Mouse (Mus musculus) liver, postnatal 0 days (tissue): ENCODE measurements around the gene Dnajc12. TPM values are rescaled to one million over a fixed set of nuclear protein-coding genes. Genes with fewer than 3 reads are reported as not detected.

Experiments
- ATAC-seq: fragments of 200-750 bp; cut with Nextera tagmentation; 2 replicates; pipeline ENCODE4 v1.8.0; 2017; ENCODE audit warnings: mild to moderate bottlenecking, moderate library complexity
- DNase-seq: peaks from one replicate; pipeline ENCODE4 v3.0.0-alpha.2; 2016
- H3K27ac ChIP-seq: fragments of 300-500 bp; sonication (generic); 2 replicates; pipeline ENCODE4 v1.5.1; 2014; ENCODE audit warnings: antibody characterized with exemption, moderate library complexity, mild to moderate bottlenecking, low read depth
- H3K27me3 ChIP-seq: fragments of 300-500 bp; sonication (generic); 2 replicates; pipeline ENCODE4 v1.6.1; 2014; ENCODE audit warnings: low read length, control low read depth, mixed read lengths; ENCODE audit not compliant: insufficient read depth
- H3K36me3 ChIP-seq: fragments of 300-500 bp; sonication (generic); replicated peaks from 2 replicates; pipeline ENCODE4 v1.6.1; 2014; ENCODE audit warnings: mild to moderate bottlenecking, control low read depth, low read length, moderate library complexity, mixed read lengths; ENCODE audit not compliant: insufficient read depth
- H3K4me1 ChIP-seq: fragments of 300-500 bp; sonication (generic); 2 replicates; pipeline ENCODE4 v1.6.1; 2014; ENCODE audit warnings: antibody characterized with exemption, mild to moderate bottlenecking, control low read depth; ENCODE audit not compliant: insufficient read depth
- H3K4me2 ChIP-seq: fragments of 300-500 bp; sonication (generic); 2 replicates; pipeline ENCODE4 v1.6.1; 2014; ENCODE audit warnings: low read depth, mild to moderate bottlenecking, low read length, moderate library complexity, mixed read lengths
- H3K4me3 ChIP-seq: fragments of 300-500 bp; sonication (generic); 2 replicates; pipeline ENCODE4 v1.5.1; 2014; ENCODE audit warnings: low read depth, low read length
- H3K9ac ChIP-seq: fragments of 300-500 bp; sonication (generic); replicated peaks from 2 replicates; pipeline ENCODE4 v1.6.1; 2014; ENCODE audit warnings: mild to moderate bottlenecking, moderate library complexity
- H3K9me3 ChIP-seq: fragments of 300-500 bp; sonication (generic); 2 replicates; pipeline ENCODE4 v1.6.1; 2016; ENCODE audit warnings: mild to moderate bottlenecking, control low read depth, low read length, mixed read lengths
- CTCF ChIP-seq: sonication (generic); IDR thresholded peaks from 2 replicates; pipeline ENCODE4 v1.5.1; 2016; ENCODE audit warnings: antibody characterized with exemption, low read depth
- EP300 ChIP-seq: IDR thresholded peaks from 2 replicates; pipeline ENCODE4 v1.6.1; 2016; ENCODE audit warnings: antibody characterized with exemption, low read depth, mild to moderate bottlenecking
- WGBS: fragments of 180-500 bp; shearing (Covaris S2); extraction: QIAGEN DNeasy Blood & Tissue Kit; methylation state at CpG from one replicate; pipeline ENCODE4 v1.1.7; 2014; ENCODE audit not compliant: insufficient replicate concordance; 5-methylcytosine and 5-hydroxymethylcytosine counted together
- polyA plus RNA-seq: library from polyadenylated mRNA; unstranded; fragments of >200 nt; fragmentation: Nextera tagmentation; extraction: Ambion mirVana; gene quantifications from 2 replicates; pipeline ENCODE4 v1.2.1, GENCODE M21; 2015

The Dnajc12 gene
- polyA plus RNA-seq, 1 experiment from 2014 or later, result 14.8 TPM

- H3K4me1 ChIP-seq, result no peaks in the 10 kb centered on the region
- TF ChIP-seq CTCF, result no peak
- no peak for TF ChIP-seq EP300
- no peak overlapping the region for H3K4me2 ChIP-seq
- ATAC-seq, result no peak
- no peak for DNase-seq
- WGBS, result 61% methylated on average over 7 of the region's 7 CpGs
- H3K4me3 ChIP-seq, result no peak overlapping the region
- no peak overlapping the region for H3K9ac ChIP-seq
- H3K36me3 ChIP-seq, result no peaks in the 10 kb centered on the region
- H3K27ac ChIP-seq, result no peak overlapping the region
- H3K9me3 ChIP-seq, result 0 out of 2 replicates have a peak, but pooled peaks cover 4% of the 10 kb centered on the region
- H3K27me3 ChIP-seq, result no peaks in the 10 kb centered on the region
These were observed 16.3 kb upstream of the Dnajc12 start for GRCm38 (mm10) chr10:63365918-63366455.

- no peak for ATAC-seq
These were observed 14.9 kb upstream of the Dnajc12 start for GRCm38 (mm10) chr10:63367386-63367785.

GRCm38 (mm10) chr10:63368041-63368440, 14.2 kb upstream of the Dnajc12 start:
- H3K4me3 ChIP-seq, result no peak overlapping the region
- no peak overlapping the region for H3K4me2 ChIP-seq
- H3K9me3 ChIP-seq, result 0 out of 2 replicates have a peak, but pooled peaks cover 4% of the 10 kb centered on the region
- no peak overlapping the region for H3K9ac ChIP-seq
- ATAC-seq (0 out of 2 replicates have a peak, but pooled peaks have one; percentile 38), DNase-seq (peak; percentile 36)
- WGBS, result 61% methylated on average over 3 of the region's 3 CpGs
- no peaks in the 10 kb centered on the region for H3K27me3 ChIP-seq
- TF ChIP-seq CTCF (no peak), EP300 (no peak)
- H3K4me1 ChIP-seq, result no peaks in the 10 kb centered on the region
- no peak overlapping the region for H3K27ac ChIP-seq
- H3K36me3 ChIP-seq, result no peaks in the 10 kb centered on the region

More at GRCm38 (mm10) chr10:63367386-63367785, 14.9 kb upstream of the Dnajc12 start:
- H3K9ac ChIP-seq, result no peak overlapping the region
- 0 out of 2 replicates have a peak, but pooled peaks cover 4% of the 10 kb centered on the region for H3K9me3 ChIP-seq
- DNase-seq, result no peak
- no peaks in the 10 kb centered on the region for H3K4me1 ChIP-seq
- H3K27me3 ChIP-seq, result no peaks in the 10 kb centered on the region
- TF ChIP-seq EP300 (no peak), CTCF (no peak)
- no peak overlapping the region for H3K4me2 ChIP-seq
- H3K4me3 ChIP-seq, result no peak overlapping the region
- 69% methylated on average over 6 of the region's 6 CpGs for WGBS
- no peaks in the 10 kb centered on the region for H3K36me3 ChIP-seq
- H3K27ac ChIP-seq, result no peak overlapping the region

- WGBS, result 87% methylated on average over 5 of the region's 5 CpGs
- DNase-seq (no peak), ATAC-seq (no peak)
- H3K4me3 ChIP-seq, result no peak overlapping the region
- no peak overlapping the region for H3K27ac ChIP-seq
- no peaks in the 10 kb centered on the region; the same call in 1 of the 2 replicates for H3K4me1 ChIP-seq
- no peaks in the 10 kb centered on the region for H3K9me3 ChIP-seq
- H3K36me3 ChIP-seq, result no peaks in the 10 kb centered on the region
- H3K27me3 ChIP-seq, result no peaks in the 10 kb centered on the region
- no peak overlapping the region for H3K4me2 ChIP-seq
- TF ChIP-seq EP300 (no peak), CTCF (no peak)
- H3K9ac ChIP-seq, result no peak overlapping the region
These were observed 5.9 kb upstream of the Dnajc12 start for GRCm38 (mm10) chr10:63376303-63376702.

GRCm38 (mm10) chr10:63377468-63377867, 4.8 kb upstream of the Dnajc12 start:
- 18% methylated on average over 9 of the region's 9 CpGs for WGBS
- peak; percentile 40 for ATAC-seq

DNA sequence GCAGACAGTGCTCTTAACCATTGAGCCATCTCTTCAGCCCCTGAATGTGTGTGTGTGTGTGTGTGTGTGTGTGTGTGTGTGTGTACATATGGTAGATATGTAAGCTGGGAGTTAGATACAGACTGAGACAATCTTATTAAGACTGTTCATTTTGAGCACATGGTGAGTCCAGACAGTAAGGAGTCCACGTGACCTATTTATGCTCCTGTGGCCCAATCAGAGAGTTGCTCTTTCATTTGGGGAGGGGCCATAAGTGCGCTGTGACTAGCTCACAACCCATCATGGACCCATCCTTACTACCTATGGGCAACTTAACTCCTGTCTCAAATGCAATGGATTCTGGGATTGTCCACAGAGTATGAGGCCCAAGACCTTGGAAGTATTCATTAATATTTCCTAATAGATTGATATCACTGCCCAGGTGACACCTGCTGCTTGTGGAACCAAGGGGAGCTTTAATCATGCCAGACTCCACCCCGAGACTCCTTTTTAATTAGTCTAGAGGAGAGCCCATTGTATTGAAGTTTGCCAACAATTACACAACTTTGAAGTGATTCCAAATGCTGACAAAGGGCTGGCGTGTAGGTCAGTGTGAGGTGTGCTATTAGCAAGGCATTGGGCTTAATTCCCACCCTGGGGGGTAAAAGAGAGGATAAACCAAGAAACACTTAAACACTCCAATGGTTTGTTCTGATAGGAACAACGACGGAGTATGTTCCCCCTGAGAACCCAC, 3.1 kb upstream of the Dnajc12 start:
- ATAC-seq (no peak), DNase-seq (no peak)
- Histone ChIP-seq H3K4me1 (peaks cover 9% of the 10 kb centered on the region), H3K27ac (no peak overlapping the region), H3K4me3 (no peak overlapping the region), H3K9ac (no peak overlapping the region), H3K27me3 (no peaks in the 10 kb centered on the region), H3K36me3 (no peaks in the 10 kb centered on the region), H3K9me3 (no peaks in the 10 kb centered on the region), H3K4me2 (no peak overlapping the region)
- 73% methylated on average over 6 of the region's 6 CpGs for WGBS
- TF ChIP-seq CTCF (no peak), EP300 (no peak)

More at GRCm38 (mm10) chr10:63377468-63377867, 4.8 kb upstream of the Dnajc12 start:
- Histone ChIP-seq H3K4me1 (peaks cover 9% of the 10 kb centered on the region), H3K9ac (no peak overlapping the region), H3K4me2 (no peak overlapping the region), H3K27ac (no peak overlapping the region), H3K9me3 (no peaks in the 10 kb centered on the region), H3K4me3 (no peak overlapping the region), H3K36me3 (no peaks in the 10 kb centered on the region), H3K27me3 (no peaks in the 10 kb centered on the region)
- peak; percentile 58 for DNase-seq
- TF ChIP-seq EP300, result no peak
- TF ChIP-seq CTCF, result peak; percentile 91
